Mouse (Mus musculus) kidney, embryonic 16.5 days (tissue): ENCODE measurements around the gene Slc22a16. TPM values are rescaled to one million over a fixed set of nuclear protein-coding genes. Genes with fewer than 3 reads are reported as not detected.
"Not testable (repeated sequence)": the region's sequence is repeated elsewhere in the genome, so short reads cannot be mapped to it uniquely, and the experiment has no call there.

ENCODE experiments used
- ATAC-seq: fragments of 200-750 bp; cut with Nextera tagmentation; 2 replicates; pipeline ENCODE4 v1.8.0; 2017; ENCODE audit warnings: moderate TSS enrichment; ENCODE audit not compliant: low FRiP score, low TSS enrichment
- H3K27ac ChIP-seq: fragments of 300-500 bp; sonication (generic); 2 replicates; pipeline ENCODE4 v1.5.1; 2014; ENCODE audit warnings: low read length
- H3K27me3 ChIP-seq: fragments of 300-500 bp; sonication (generic); 2 replicates; pipeline ENCODE4 v1.6.1; 2014; ENCODE audit warnings: low read length, control low read depth, mixed read lengths; ENCODE audit not compliant: insufficient read depth
- H3K36me3 ChIP-seq: fragments of 300-500 bp; sonication (generic); 2 replicates; pipeline ENCODE4 v1.6.1; 2014; ENCODE audit warnings: low read length, control low read depth, mixed read lengths; ENCODE audit not compliant: insufficient read depth
- H3K4me1 ChIP-seq: fragments of 300-500 bp; sonication (generic); 2 replicates; pipeline ENCODE4 v1.6.1; 2014; ENCODE audit warnings: low read length, control low read depth, mixed read lengths; ENCODE audit not compliant: insufficient read depth
- H3K4me2 ChIP-seq: fragments of 300-500 bp; sonication (generic); replicated peaks from 2 replicates; pipeline ENCODE4 v1.6.1; 2014; ENCODE audit warnings: low read depth, low read length
- H3K4me3 ChIP-seq: fragments of 300-500 bp; sonication (generic); 2 replicates; pipeline ENCODE4 v1.5.1; 2014; ENCODE audit warnings: mild to moderate bottlenecking, low read length
- H3K9ac ChIP-seq: fragments of 300-500 bp; sonication (generic); replicated peaks from 2 replicates; pipeline ENCODE4 v1.6.1; 2014; ENCODE audit warnings: low read length
- H3K9me3 ChIP-seq: fragments of 300-500 bp; sonication (generic); 2 replicates; pipeline ENCODE4 v1.6.1; 2016; ENCODE audit warnings: low read length, control low read depth
- WGBS: fragments of 180-500 bp; shearing (Covaris S2); extraction: QIAGEN DNeasy Blood & Tissue Kit; methylation state at CpG from one replicate; pipeline ENCODE4 v1.1.7; 2014; 5-methylcytosine and 5-hydroxymethylcytosine counted together
- polyA plus RNA-seq: library from polyadenylated mRNA; unstranded; fragments of >200 nt; fragmentation: Nextera tagmentation; extraction: Ambion mirVana; gene quantifications from 2 replicates; pipeline ENCODE4 v1.2.1, GENCODE M21; 2015

Gene Slc22a16
- polyA plus RNA-seq, 1 experiment from 2014 or later, result not detected

- H3K4me2 ChIP-seq, result no peak overlapping the region
- no peak overlapping the region for H3K27ac ChIP-seq
- 25% methylated on average over 8 of the region's 10 CpGs for WGBS
- no peak overlapping the region for H3K4me3 ChIP-seq
- no peak overlapping the region for H3K9ac ChIP-seq
- ATAC-seq, result 0 out of 2 replicates have a peak, but pooled peaks have one; percentile 64
- H3K9me3 ChIP-seq, result 0 out of 2 replicates have a peak, but pooled peaks cover 3% of the 10 kb centered on the region
- H3K4me1 ChIP-seq, result 0 out of 2 replicates have a peak, but pooled peaks cover 7% of the 10 kb centered on the region
- no peaks in the 10 kb centered on the region for H3K36me3 ChIP-seq
- no peaks in the 10 kb centered on the region for H3K27me3 ChIP-seq
Measured at GRCm38 (mm10) chr10:40528668-40529067, 41.5 kb upstream of the Slc22a16 start.

- Histone ChIP-seq H3K4me2 (no peak overlapping the region), H3K27ac (no peak overlapping the region), H3K4me1 (0 out of 2 replicates have a peak, but pooled peaks cover 7% of the 10 kb centered on the region), H3K4me3 (no peak overlapping the region), H3K9me3 (0 out of 2 replicates have a peak, but pooled peaks cover 3% of the 10 kb centered on the region), H3K9ac (no peak overlapping the region), H3K27me3 (no peaks in the 10 kb centered on the region), H3K36me3 (no peaks in the 10 kb centered on the region)
- 64% methylated on average over 6 of the region's 6 CpGs for WGBS
- ATAC-seq, result no peak
Measured at GRCm38 (mm10) chr10:40529617-40530016, 40.5 kb upstream of the Slc22a16 start.

- Histone ChIP-seq H3K4me1 (0 out of 2 replicates have a peak, but pooled peaks cover 7% of the 10 kb centered on the region), H3K4me3 (no peak overlapping the region), H3K27ac (no peak overlapping the region), H3K9me3 (0 out of 2 replicates have a peak, but pooled peaks cover 3% of the 10 kb centered on the region), H3K9ac (no peak overlapping the region), H3K27me3 (no peaks in the 10 kb centered on the region), H3K36me3 (no peaks in the 10 kb centered on the region), H3K4me2 (no peak overlapping the region)
- no peak for ATAC-seq
- WGBS, result 61% methylated on average over 3 of the region's 3 CpGs
Measured at GRCm38 (mm10) chr10:40530661-40531060, 39.5 kb upstream of the Slc22a16 start.

- WGBS, result 89% methylated on average over 4 of the region's 4 CpGs
- not testable (repeated sequence) for H3K27ac ChIP-seq, H3K36me3 ChIP-seq, H3K4me2 ChIP-seq, H3K4me1 ChIP-seq, ATAC-seq, H3K9me3 ChIP-seq, H3K27me3 ChIP-seq, H3K4me3 ChIP-seq, H3K9ac ChIP-seq
Measured at GRCm38 (mm10) chr10:40532586-40532985, 37.5 kb upstream of the Slc22a16 start.

GRCm38 (mm10) chr10:40541351-40541750, 28.8 kb upstream of the Slc22a16 start:
- Histone ChIP-seq H3K4me2 (no peak overlapping the region), H3K36me3 (no peaks in the 10 kb centered on the region), H3K4me1 (no peaks in the 10 kb centered on the region), H3K9me3 (peaks cover 13% of the 10 kb centered on the region), H3K4me3 (no peak overlapping the region), H3K27ac (no peak overlapping the region), H3K9ac (no peak overlapping the region), H3K27me3 (no peaks in the 10 kb centered on the region)
- 50% methylated on average over 6 of the region's 6 CpGs for WGBS
- ATAC-seq, result no peak

- Histone ChIP-seq H3K4me2 (no peak overlapping the region), H3K4me1 (no peaks in the 10 kb centered on the region), H3K36me3 (no peaks in the 10 kb centered on the region), H3K27me3 (no peaks in the 10 kb centered on the region), H3K27ac (no peak overlapping the region), H3K4me3 (no peak overlapping the region), H3K9me3 (no peaks in the 10 kb centered on the region; the same call in 1 of the 2 replicates), H3K9ac (no peak overlapping the region)
- WGBS, result 14% methylated on average over 2 of the region's 2 CpGs
- 0 out of 2 replicates have a peak, but pooled peaks have one; percentile 46 for ATAC-seq
Measured at GRCm38 (mm10) chr10:40549317-40549716, 20.8 kb upstream of the Slc22a16 start.

GRCm38 (mm10) chr10:40551801-40552200, 18.3 kb upstream of the Slc22a16 start:
- no peak for ATAC-seq
- no peaks in the 10 kb centered on the region for H3K36me3 ChIP-seq
- no peaks in the 10 kb centered on the region for H3K4me1 ChIP-seq
- WGBS, result 51% methylated on average over 2 of the region's 2 CpGs
- H3K4me2 ChIP-seq, result no peak overlapping the region
- no peaks in the 10 kb centered on the region for H3K9me3 ChIP-seq
- no peak overlapping the region for H3K4me3 ChIP-seq
- no peak overlapping the region for H3K9ac ChIP-seq
- no peaks in the 10 kb centered on the region for H3K27me3 ChIP-seq
- no peak overlapping the region; the same call in 1 of the 2 replicates for H3K27ac ChIP-seq

- not testable (repeated sequence) for H3K27me3 ChIP-seq, H3K27ac ChIP-seq, H3K4me2 ChIP-seq, H3K4me1 ChIP-seq, ATAC-seq, H3K9me3 ChIP-seq, H3K4me3 ChIP-seq, H3K9ac ChIP-seq, H3K36me3 ChIP-seq
- 93% methylated on average over 6 of the region's 6 CpGs for WGBS
Measured at GRCm38 (mm10) chr10:40565695-40566094, 4.4 kb upstream of the Slc22a16 start.

GRCm38 (mm10) chr10:40575912-40576634, 5.9 kb downstream of the Slc22a16 start:
- Histone ChIP-seq H3K27ac (no peak overlapping the region), H3K4me1 (no peaks in the 10 kb centered on the region), H3K4me3 (no peak overlapping the region), H3K9ac (no peak overlapping the region), H3K27me3 (no peaks in the 10 kb centered on the region), H3K4me2 (no peak overlapping the region), H3K36me3 (no peaks in the 10 kb centered on the region), H3K9me3 (peaks cover 3% of the 10 kb centered on the region; the same call in 1 of the 2 replicates)
- 94% methylated on average over 7 of the region's 7 CpGs for WGBS
- ATAC-seq, result no peak

- Histone ChIP-seq H3K9ac (no peak overlapping the region), H3K4me1 (no peaks in the 10 kb centered on the region), H3K4me3 (no peak overlapping the region), H3K27ac (no peak overlapping the region), H3K27me3 (no peaks in the 10 kb centered on the region), H3K36me3 (no peaks in the 10 kb centered on the region), H3K4me2 (no peak overlapping the region), H3K9me3 (peaks cover 3% of the 10 kb centered on the region; the same call in 1 of the 2 replicates)
- 81% methylated on average over 8 of the region's 8 CpGs for WGBS
- ATAC-seq, result no peak
Measured at GRCm38 (mm10) chr10:40583584-40584255, 13.6 kb downstream of the Slc22a16 start.
